Mouse (Mus musculus) intestine, embryonic 14.5 days (tissue): ENCODE data around the gene AF366264. TPM values are rescaled to one million over a fixed set of nuclear protein-coding genes. Genes with fewer than 3 reads are reported as not detected.

Experiments
- ATAC-seq: fragments of 200-750 bp; cut with Nextera tagmentation; replicated peaks from 2 replicates; pipeline ENCODE4 v1.8.0; 2017; ENCODE audit warnings: low read depth, moderate number of reproducible peaks, moderate TSS enrichment, moderate library complexity; ENCODE audit not compliant: low FRiP score, low TSS enrichment
- DNase-seq: peaks from one replicate; pipeline ENCODE4 v3.0.0-alpha.2; 2018; ENCODE audit warnings: low spot score
- H3K27ac ChIP-seq: fragments of 300-500 bp; sonication (generic); 2 replicates; pipeline ENCODE4 v1.5.1; 2014; ENCODE audit warnings: low read depth, mild to moderate bottlenecking, control low read depth
- H3K27me3 ChIP-seq: fragments of 300-500 bp; sonication (generic); replicated peaks from 2 replicates; pipeline ENCODE4 v1.6.1; 2014; ENCODE audit warnings: low read length, control low read depth; ENCODE audit not compliant: control insufficient read depth, insufficient read depth
- H3K36me3 ChIP-seq: fragments of 300-500 bp; sonication (generic); 2 replicates; pipeline ENCODE4 v1.6.1; 2014; ENCODE audit warnings: low read length, control low read depth; ENCODE audit not compliant: control insufficient read depth, insufficient read depth
- H3K4me1 ChIP-seq: fragments of 300-500 bp; sonication (generic); replicated peaks from 2 replicates; pipeline ENCODE4 v1.6.1; 2014; ENCODE audit warnings: low read length, control low read depth, mixed read lengths; ENCODE audit not compliant: control insufficient read depth, insufficient read depth
- H3K4me2 ChIP-seq: fragments of 300-500 bp; sonication (generic); 2 replicates; pipeline ENCODE4 v1.6.1; 2014; ENCODE audit warnings: low read length
- H3K4me3 ChIP-seq: fragments of 300-500 bp; sonication (generic); 2 replicates; pipeline ENCODE4 v1.5.1; 2014; ENCODE audit warnings: low read depth, low read length, control low read depth, mixed read lengths
- H3K9ac ChIP-seq: fragments of 300-500 bp; sonication (generic); 2 replicates; pipeline ENCODE4 v1.6.1; 2014; ENCODE audit warnings: mild to moderate bottlenecking, low read length
- H3K9me3 ChIP-seq: fragments of 300-500 bp; sonication (generic); 2 replicates; pipeline ENCODE4 v1.6.1; 2016; ENCODE audit warnings: low read length, control low read depth; ENCODE audit not compliant: control insufficient read depth
- WGBS: fragments of 180-500 bp; shearing (Covaris S2); extraction: QIAGEN DNeasy Blood & Tissue Kit; methylation state at CpG from one replicate; pipeline ENCODE4 v1.1.7; 2014; 5-methylcytosine and 5-hydroxymethylcytosine counted together
- polyA plus RNA-seq: library from polyadenylated mRNA; unstranded; fragments of >200 nt; fragmentation: Nextera tagmentation; extraction: Ambion mirVana; gene quantifications from 2 replicates; pipeline ENCODE4 v1.2.1, GENCODE M21; 2014

The AF366264 gene
- polyA plus RNA-seq, 1 experiment from 2014 or later, result not detected

GRCm38 (mm10) chr8:13785250-13785763 lies 52.9 kb downstream of the AF366264 start, which contains the start of gene Upf3a:
Upf3a (plus strand) TSS chr8:13785615.
- Histone ChIP-seq H3K9ac (peak within 1 kb of the TSS; percentile 98), H3K27me3 (no peaks in the 10 kb centered on the region), H3K9me3 (no peaks in the 10 kb centered on the region), H3K4me3 (peak within 1 kb of the TSS; percentile 72), H3K4me2 (peak within 1 kb of the TSS; percentile 82), H3K4me1 (peaks cover 9% of the 10 kb centered on the region), H3K27ac (peak within 1 kb of the TSS; percentile 98), H3K36me3 (peaks cover 46% of the 10 kb centered on the region)
- WGBS, result under 1% methylated on average over 47 of the region's 47 CpGs
- ATAC-seq (peak; percentile 94), DNase-seq (peak; percentile 95)

Other genes with a start within 250 kb of the AF366264 start
- 24.9 and 27.8 TPM in 2 replicates for gene Rasa3, start 160.8 kb downstream of the AF366264 start, polyA plus RNA-seq
- 0.12 TPM in 1 of 2 replicates, not detected in the other for gene Cfap97d2, start 132.5 kb downstream of the AF366264 start, polyA plus RNA-seq
- 175 and 187 TPM in 2 replicates for gene Cdc16, start 80.7 kb downstream of the AF366264 start, polyA plus RNA-seq
- 36.7 and 41.5 TPM in 2 replicates for gene Upf3a, start 52.8 kb downstream of the AF366264 start, polyA plus RNA-seq
- 38.8 and 43.5 TPM in 2 replicates for gene Champ1, start 31.3 kb upstream of the AF366264 start, polyA plus RNA-seq
- 75.3 and 77.2 TPM in 2 replicates for gene Coprs, start 51.9 kb upstream of the AF366264 start, polyA plus RNA-seq